Comparison of ENCODE assay signal across 7 mouse cellular contexts in genomic region chr17:34027656-34028223, GRCm38 (mm10). TPM values are rescaled to one million over a fixed set of nuclear protein-coding genes. Genes with fewer than 3 reads are reported as not detected.
A peak's percentile ranks its signal among the peaks of the same experiment; 100 is the strongest.
DNase-seq lines count a peak whose midpoint lies in the region; ATAC-seq lines count a peak whose summit lies in the region.

Gene H2-Ke6 (minus strand): TSS chr17:34028060.

- intact Hi-C loops in left cerebral cortex, postnatal 4 days (cut with DNase I), result no loop called here

- no peaks in the 10 kb centered on the region for H3K9me3 ChIP-seq in intestine, embryonic 16.5 days (ENCODE audit: control insufficient read depth, low read length)
- no peaks in the 10 kb centered on the region for H3K9me3 ChIP-seq in midbrain, embryonic 12.5 days

- peaks cover 13% of the 10 kb centered on the region; the same call in 1 of the 2 replicates for H3K36me3 ChIP-seq in intestine, embryonic 16.5 days (ENCODE audit: control insufficient read depth, insufficient read depth, low read length)
- H3K36me3 ChIP-seq in midbrain, embryonic 12.5 days, result peaks cover 25% of the 10 kb centered on the region

- H3K27ac ChIP-seq in intestine, embryonic 16.5 days (ENCODE audit: low read length), result peak within 1 kb of the TSS; percentile 82
- H3K27ac ChIP-seq in midbrain, embryonic 12.5 days (replicated peaks), result peak within 1 kb of the TSS; percentile 96

- DNase-seq in adrenal gland, adult 8-10 months, result peak; percentile 93
- DNase-seq in embryo, embryonic 9.5 days (ENCODE audit: extremely low spot score), result peak; percentile 96
- peak; percentile 88 to 93 for DNase-seq in gastrocnemius, postnatal 4 days (ENCODE audit: low spot score in 2 of 2)
- DNase-seq in left cerebral cortex, postnatal 4 days, result peak; percentile 95
- peak; percentile 88 for DNase-seq in spleen, adult 12 weeks (ENCODE audit: low spot score)

- H3K27me3 ChIP-seq in intestine, embryonic 16.5 days (replicated peaks; ENCODE audit: control insufficient read depth, insufficient read depth, low read length), result no peaks in the 10 kb centered on the region
- H3K27me3 ChIP-seq in midbrain, embryonic 12.5 days, result no peaks in the 10 kb centered on the region

- H3K4me2 ChIP-seq in intestine, embryonic 16.5 days (ENCODE audit: low read depth, low read length), result peak within 1 kb of the TSS; percentile 92
- H3K4me2 ChIP-seq in midbrain, embryonic 12.5 days (replicated peaks), result peak within 1 kb of the TSS; percentile 88

- WGBS in intestine, embryonic 16.5 days, result under 1% methylated on average over 48 of the region's 49 CpGs
- WGBS in midbrain, embryonic 12.5 days, result 0% methylated on average over 48 of the region's 49 CpGs

- H3K9ac ChIP-seq in intestine, embryonic 16.5 days (ENCODE audit: low read depth, low read length), result peak within 1 kb of the TSS; percentile 78
- peak within 1 kb of the TSS; percentile 88 for H3K9ac ChIP-seq in midbrain, embryonic 12.5 days (replicated peaks)

- peak within 1 kb of the TSS; percentile 72 for H3K4me3 ChIP-seq in intestine, embryonic 16.5 days (ENCODE audit: low read length)
- peak within 1 kb of the TSS; percentile 95 for H3K4me3 ChIP-seq in midbrain, embryonic 12.5 days

- peak; percentile 80 for ATAC-seq in intestine, embryonic 16.5 days
- ATAC-seq in midbrain, embryonic 12.5 days (ENCODE audit: low FRiP score, low read depth), result peak; percentile 61

- peaks cover 51% of the 10 kb centered on the region for H3K4me1 ChIP-seq in intestine, embryonic 16.5 days (ENCODE audit: control insufficient read depth, insufficient read depth, low read length)
- H3K4me1 ChIP-seq in midbrain, embryonic 12.5 days, result peaks cover 68% of the 10 kb centered on the region

RNA-seq across cellular contexts. Expression of gene H2-Ke6, which starts in this region (rescaled TPM):
- 100 to 1,000 TPM; 249 to 289 (median 271) TPM for total RNA-seq in adrenal gland, adult 8-10 months (2022)
- 10 to 100 TPM; 60.4 to 61.7 TPM for total RNA-seq in gastrocnemius, postnatal 4 days (2021)
- 66.0 and 66.7 TPM in 2 replicates for polyA plus RNA-seq in intestine, embryonic 16.5 days (2015; fragmentation: Nextera tagmentation; extraction: Ambion mirVana)
- 10 to 100 TPM; 41.6 to 45.2 TPM for total RNA-seq in left cerebral cortex, postnatal 4 days (2021)
- polyA plus RNA-seq in midbrain, embryonic 12.5 days (2016; fragmentation: Nextera tagmentation; extraction: Ambion mirVana), result 110 and 131 TPM in 2 replicates

Comparison
In these comparisons a context has a peak if more than half of its experiments do, and no peak if none do; other contexts are left out.
1. Peak in every context shown above with its lines: DNase-seq, ATAC-seq, H3K4me3 ChIP-seq and H3K27ac ChIP-seq.